Mouse (Mus musculus): ENCODE measurements around the gene Intu. TPM values are rescaled to one million over a fixed set of nuclear protein-coding genes. Genes with fewer than 3 reads are reported as not detected.

The Intu gene
- total RNA-seq, 2 experiments from 2014 or later, result 0.43 to 2.7 TPM

DNA sequence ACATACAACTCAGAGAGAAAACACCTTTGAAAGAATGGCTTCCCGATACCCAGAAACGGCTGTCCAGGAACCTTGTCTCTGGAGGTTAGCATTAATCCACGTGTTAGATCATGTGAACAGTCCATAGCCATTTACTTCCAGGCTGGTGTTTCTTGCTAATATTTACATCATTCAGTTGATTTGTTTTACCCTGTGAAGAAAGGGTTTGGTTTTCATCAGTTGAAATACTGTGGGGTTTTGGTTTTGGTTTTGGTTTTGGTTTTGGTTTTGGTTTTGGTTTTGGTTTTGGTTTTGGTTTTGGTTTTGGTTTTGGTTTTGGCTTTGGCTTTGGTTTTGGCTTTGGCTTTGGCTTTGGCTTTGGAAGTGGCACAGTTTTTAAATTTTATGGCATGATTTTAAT, 5.0 kb upstream of the Intu start:
- ATAC-seq (replicated peaks; ENCODE audit: low FRiP score, poor library complexity, severe bottlenecking), result no peak

DNA sequence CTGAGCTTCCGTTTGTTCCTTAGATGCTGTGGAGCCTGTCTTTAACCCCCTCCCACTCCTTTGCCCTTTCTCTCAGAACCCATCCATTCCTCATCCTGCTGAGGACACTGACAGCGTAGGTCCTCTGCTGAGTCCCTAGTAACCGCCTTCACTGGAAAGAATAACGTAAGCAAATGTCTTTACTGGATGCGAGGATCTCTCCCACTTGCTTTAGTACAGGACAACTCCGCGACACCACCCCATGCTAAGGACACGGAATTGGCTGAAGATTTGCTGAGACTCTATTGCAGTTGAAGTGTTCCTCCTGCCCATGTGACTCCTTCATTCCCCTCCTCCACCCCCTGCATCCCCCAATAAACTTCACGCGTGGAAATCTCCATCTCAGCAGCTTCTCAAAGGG, 3.9 kb upstream of the Intu start:
- ATAC-seq (replicated peaks; ENCODE audit: low FRiP score, poor library complexity, severe bottlenecking), result no peak

DNA sequence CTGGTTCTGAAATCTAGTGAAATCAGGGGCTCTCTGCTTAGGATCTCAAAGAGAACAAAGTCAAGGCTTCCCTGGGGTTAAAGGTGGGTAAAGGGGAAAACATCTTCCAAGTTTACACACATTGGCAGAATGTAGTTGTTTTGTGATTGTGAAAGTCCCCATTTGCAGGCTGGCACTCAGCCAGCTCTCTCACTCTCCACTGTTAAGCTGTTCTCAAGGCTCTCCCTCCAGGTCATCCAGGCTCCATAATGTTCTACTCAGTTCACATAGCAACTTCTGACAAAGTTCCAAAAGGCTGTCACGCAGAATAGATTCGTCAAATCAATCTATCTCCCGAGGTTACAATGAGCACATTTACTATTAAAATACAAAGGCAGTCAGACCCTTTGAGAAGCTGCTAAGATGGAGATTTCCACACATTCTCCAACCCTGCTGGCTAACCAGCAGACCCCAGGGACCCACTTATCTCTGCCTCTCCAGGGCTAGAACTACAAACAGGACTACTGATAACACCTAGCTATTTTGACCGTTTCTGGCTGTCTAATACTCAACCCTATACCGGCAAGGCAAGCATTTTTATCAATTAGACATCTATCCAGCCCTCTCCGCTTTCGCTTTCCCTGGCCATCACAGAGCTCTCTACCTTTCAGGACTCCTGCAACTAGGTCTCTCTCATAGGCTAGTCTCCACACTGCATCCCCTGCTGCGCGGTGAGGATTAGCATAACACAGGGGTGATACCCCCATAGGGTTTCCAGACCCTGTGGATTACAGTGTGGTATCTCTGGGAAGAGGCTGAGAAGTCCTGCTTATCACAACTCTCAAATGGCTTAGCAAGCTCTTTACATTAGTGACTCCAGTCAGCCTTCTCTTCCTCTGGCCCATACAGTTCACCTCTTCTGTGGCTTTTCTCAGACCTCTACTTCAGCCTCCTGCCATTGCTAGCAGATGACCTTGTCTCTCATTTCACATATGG, 2.8 kb upstream of the Intu start:
- ATAC-seq (replicated peaks; ENCODE audit: low FRiP score, poor library complexity, severe bottlenecking), result no peak

DNA sequence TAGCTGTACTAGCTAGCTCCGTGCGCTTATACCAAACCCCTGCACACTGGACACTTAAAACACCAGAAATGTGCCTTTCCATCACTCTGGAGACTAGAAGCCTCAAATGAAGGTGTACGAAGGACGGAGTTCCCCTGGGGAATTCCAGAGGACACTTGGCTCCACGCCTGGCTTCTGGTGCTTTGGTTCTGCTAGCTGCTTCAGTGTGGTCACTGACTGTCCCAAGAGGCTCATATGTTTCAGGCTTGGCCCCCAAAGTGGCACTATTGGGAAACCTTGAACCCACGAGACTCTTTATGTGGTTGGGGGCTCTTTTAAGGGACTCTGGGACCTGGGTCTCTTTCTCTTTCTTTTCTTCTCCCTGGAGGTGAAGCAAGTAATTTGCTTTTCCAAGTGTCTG, 2.1 kb upstream of the Intu start:
- no peak for ATAC-seq (replicated peaks; ENCODE audit: low FRiP score, poor library complexity, severe bottlenecking)

DNA sequence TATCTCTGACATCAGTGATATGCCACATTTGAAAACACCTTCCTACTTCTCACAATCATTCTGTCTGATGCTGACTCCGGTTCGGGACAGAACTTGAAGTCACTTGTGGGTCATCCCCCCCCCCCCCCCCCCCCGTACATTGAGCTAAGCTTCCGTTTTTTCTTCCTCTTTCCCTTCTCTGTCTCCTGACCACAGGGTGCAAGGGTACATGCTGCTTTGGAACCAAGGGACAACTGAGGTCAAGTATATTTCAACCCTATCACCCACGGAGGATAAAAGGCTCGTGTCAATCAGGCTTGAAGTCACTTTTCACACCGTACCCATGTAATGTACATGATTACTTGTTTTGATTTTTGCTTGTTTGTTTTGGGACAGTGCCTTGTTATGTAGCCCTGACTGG, 241 bp upstream of the Intu start:
- ATAC-seq (replicated peaks; ENCODE audit: low FRiP score, poor library complexity, severe bottlenecking), result no peak

DNA sequence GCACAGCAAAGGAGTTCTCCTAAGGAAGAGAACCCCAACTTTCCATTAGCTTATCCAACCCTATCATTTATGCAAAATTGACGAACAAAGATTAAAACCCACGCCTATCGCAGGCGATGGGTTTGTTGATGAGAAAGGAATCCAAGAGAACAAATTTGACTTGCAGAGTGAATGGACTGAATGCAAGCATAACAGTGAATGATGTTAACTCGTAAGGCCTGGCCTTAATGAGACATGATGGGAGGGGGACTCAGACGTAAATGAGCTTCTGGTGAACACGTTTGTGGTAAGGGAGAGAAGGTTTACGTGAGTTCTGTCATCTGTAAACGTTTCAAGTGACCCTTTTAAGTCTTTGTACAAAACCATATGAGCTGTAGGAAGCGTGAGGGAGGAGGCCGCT, 1.2 kb downstream of the Intu start:
- ATAC-seq (replicated peaks; ENCODE audit: low FRiP score, poor library complexity, severe bottlenecking), result no peak

DNA sequence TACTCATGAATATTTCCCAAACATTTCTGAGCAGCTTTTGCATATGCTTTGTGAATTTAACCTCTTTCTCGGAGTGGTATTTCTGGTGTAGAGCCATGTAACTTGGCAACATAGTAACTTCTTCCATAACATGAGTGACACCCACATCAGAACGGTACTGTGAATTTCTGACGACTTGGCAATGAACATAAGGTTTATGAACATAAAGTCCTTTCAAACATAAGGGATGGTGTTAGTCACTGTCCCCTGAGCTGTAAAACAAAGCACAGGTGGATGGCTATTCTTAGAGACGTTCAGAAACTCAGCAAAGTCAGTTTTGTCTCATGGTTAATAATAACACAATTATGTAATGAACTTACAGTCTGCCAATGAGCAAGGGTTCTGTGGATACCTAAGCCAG, 3.1 kb downstream of the Intu start:
- no peak for ATAC-seq (replicated peaks; ENCODE audit: low FRiP score, poor library complexity, severe bottlenecking)

DNA sequence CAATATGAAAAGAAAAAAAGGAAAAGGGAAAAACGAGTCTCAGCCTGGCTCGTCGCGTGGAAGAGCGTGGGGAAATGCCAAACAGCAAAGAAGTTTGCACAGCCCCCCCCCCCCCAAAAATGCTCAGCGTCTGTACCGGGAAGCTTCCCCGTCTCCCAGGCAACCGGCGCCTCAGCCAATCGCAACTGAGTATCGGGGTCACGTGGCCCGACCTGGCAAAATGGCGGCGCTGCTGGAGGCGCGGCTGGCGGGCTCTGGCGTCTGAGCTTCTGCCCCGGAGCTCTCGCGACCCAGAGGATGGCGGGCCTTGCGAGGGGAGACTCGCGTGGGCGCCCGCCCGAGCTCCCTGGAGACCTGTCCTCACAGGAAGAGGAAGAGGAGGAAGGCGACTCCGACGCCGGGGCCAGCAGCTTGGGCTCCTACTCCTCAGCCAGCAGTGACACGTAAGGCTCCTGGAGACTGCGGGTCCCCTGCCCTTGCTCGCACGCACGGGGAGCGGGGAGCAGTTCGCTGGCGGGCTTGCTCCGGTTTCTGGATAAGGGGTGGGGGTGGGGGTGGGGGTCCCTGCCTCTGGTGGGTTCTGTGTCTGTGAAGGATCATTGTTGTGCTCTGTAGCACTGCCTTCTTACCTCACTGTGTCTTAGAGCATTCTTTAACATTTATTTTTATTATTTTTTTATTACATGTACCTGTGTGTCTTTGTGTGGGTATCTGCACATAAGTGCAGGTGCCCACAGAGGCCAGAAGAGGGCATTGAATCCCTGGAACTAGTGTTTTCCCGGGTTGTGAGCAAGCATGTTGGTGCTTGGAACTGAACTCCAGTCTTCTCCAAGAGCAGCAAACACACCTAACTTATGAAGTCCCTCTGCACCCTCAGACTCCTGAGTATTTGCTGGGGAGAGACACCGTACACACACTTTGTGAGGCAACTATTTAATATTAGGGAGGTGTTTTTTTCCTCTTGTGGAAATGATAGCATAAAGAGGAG, 9.8 kb downstream of the Intu start:
- ATAC-seq (replicated peaks; ENCODE audit: low FRiP score, poor library complexity, severe bottlenecking), result peak; percentile 97

DNA sequence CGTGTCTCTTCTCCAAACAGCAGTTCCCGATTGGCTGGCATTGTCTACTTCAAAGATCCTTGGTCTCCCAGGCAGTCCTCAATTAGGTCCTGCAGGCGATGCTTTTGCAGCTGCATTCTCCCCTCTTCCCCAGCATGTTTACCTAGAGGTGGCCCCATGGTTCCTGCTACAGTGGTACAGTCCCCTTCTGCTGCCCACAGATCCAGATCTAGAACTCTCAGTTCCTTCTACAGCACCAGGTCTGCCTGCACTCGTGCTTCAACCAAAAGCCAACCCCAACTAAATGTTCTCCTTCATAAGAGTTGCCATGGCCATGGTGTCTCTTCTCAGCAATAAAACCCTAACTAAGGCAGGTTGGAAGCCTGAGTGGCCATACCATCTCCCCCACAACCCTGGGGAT, 15.5 kb downstream of the Intu start:
- no peak for ATAC-seq (replicated peaks; ENCODE audit: low FRiP score, poor library complexity, severe bottlenecking)

DNA sequence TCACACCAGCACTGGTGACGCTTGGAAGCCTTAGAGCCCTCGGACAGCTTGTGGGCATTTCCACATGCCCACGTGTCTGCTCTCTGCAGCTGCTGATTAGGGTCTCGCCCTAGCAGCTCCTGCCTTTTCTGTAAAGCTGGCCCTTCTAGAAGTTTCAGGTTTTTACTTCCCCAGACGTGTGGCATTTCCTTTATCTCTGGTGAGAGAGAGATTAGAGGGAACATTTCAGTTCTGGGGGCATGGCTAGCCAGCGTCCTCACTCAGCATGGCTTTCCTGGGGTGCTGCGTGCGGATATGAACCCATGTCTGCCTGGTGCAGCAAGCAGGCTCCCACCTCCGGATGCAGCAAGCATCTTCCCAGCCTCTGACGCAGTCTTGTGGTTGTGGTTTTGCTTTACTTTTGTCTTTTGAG, 121.9 kb downstream of the Intu start:
- no peak for ATAC-seq (replicated peaks; ENCODE audit: low FRiP score, poor library complexity, severe bottlenecking)

DNA sequence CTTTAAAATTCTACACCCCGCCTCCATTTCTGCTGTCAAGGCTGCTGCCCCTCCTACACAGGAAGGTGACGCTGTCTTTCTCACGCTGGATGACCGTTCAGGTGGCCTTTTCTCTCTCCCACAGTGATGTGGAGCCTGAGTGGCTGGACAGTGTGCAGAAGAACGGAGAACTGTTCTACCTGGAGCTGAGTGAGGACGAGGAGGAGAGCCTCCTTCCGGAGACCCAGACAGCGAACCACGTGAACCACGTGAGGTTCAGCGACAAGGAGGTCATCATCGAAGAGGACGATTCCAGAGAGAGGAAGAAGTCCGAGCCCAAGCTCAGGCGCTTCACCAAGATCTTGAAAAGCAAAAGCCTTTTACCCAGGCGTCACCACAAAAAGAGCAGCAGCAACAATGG, 122.5 kb downstream of the Intu start:
- ATAC-seq (replicated peaks; ENCODE audit: low FRiP score, poor library complexity, severe bottlenecking), result no peak

DNA sequence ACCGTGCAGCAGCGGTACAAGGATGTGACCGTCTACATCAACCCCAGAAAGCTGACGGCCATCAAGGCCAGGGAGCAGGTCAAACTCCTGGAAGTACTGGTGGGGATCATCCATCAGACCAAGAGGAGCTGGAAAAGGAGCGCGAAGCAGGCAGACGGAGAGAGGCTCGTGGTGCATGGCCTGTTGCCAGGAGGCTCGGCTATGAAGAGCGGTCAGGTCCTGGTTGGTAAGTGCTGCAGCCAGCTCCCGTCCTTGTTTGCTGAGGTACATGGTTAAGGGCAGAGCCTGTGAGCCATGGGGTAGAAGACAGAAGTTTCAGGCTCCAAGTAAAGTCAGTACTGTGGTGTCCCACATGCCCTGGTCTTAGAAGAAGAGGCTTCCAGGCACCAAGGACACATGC, 122.9 kb downstream of the Intu start:
- no peak for ATAC-seq (replicated peaks; ENCODE audit: low FRiP score, poor library complexity, severe bottlenecking)

DNA sequence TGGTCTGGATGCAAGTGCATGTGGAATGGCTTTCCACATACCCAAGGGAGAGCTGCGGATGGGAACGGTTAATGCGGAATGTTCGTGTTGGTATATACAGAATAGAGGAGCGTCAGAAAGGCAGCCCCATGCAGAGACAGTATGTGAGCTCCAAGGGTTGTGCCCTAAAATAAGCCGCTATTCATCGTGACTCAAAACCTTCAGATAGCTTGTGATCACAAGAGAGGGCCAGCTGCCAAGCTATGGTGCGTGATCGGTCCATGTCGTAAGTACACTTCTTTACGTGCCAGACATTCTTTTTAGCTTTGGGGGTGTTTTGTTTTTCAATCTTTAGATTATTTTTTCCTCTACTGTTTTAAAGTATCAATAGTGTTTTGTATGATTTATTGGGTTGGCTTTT, 124.5 kb downstream of the Intu start:
- no peak for ATAC-seq (replicated peaks; ENCODE audit: low FRiP score, poor library complexity, severe bottlenecking)

DNA sequence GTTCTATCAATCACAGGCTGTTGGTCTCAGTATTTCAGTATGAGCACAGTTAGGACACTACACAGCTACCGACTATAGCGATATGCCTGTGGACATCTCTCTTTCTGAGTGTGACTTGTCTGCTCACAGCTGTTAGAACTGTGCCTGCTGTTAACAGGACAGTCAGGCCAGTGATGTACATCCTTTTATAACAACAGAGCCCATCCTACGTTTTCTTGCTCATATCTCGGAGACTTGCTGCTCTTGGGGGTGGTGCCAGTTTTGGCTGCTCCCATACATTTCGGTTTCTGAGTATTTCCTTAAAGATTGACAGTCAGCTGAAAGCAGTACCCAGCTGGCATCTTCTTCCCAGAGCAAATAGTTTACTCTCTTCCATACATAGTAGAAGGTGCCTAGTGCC, 125.3 kb downstream of the Intu start:
- no peak for ATAC-seq (replicated peaks; ENCODE audit: low FRiP score, poor library complexity, severe bottlenecking)

DNA sequence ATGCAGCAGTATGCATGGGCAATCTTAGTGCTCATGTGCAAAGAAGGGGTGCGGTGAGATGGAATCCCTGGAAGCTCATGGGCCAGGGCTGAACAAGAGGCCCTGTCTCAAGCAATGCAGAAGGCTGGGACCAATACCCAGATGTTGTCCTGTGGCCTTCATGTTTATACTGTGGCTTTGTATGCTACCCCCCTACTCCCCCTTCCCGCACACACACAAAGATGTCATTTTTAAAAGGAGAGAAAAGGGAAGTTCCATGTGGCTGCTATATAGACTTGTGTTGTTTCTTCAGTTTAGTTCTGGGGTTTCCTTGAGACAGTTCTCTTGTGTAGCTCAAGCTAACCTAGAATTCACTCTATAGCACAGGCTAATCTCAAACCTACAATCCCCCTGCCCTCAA, 129.1 kb downstream of the Intu start:
- no peak for ATAC-seq (replicated peaks; ENCODE audit: low FRiP score, poor library complexity, severe bottlenecking)

DNA sequence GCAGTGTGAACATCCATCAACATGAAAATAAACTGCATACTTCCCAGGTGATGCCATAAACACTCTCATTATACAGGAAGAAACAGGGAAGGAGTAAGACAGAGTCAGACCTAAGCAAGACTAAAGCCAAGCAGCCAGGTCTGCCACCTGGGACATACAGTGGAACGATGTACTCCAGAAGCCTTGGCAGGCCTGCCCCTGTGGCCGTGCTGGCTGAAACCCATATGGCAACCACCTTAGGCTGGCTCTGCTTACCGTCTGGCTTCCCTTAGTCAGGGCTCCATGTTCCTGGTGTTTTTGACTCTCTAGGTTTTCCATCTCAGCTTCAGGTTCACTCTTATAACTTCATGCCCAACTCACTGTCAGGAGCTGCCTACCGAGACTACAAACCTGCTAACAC, 135.0 kb downstream of the Intu start:
- ATAC-seq (replicated peaks; ENCODE audit: low FRiP score, poor library complexity, severe bottlenecking), result no peak

DNA sequence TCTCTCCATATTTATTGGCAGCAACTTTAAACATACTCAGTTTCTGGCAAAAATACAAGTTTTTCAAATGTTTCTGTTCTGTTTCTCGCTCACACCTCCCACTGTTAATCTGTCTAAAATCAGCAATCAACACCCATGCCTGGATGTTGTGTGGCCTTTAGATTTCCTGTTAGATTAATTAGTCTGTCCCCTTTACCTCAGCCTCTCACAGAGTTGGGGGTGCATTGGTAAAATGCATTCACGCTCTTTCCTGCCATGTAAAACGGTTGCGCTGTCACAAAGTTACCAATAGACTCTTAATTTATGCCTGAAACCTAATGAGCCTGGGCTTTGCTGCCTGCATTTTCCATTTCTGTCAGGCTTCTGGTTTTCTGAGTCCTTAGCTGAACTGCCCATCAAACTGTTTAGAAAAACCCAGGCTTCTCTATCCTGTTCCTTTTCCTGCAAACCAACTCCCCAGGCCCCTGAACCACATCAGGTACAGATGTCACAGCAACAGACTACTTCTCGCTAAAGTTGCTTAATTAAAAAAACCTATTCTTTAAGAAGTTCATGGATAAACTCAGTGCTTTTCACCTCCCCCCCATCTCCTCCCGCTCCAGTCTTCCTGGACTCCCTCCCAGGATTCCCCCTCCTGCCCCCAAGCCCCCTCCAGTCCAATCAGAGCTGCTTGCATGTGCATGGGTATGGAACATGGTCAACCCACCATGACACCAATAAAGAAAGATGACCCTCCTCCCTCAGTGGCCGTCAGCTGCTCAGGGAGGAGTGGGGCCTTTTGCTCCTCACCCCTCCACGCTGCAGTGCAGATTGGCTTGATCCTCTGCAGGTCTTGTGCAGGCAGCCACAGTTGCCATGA, 136.0 kb downstream of the Intu start:
- no peak for ATAC-seq (replicated peaks; ENCODE audit: low FRiP score, poor library complexity, severe bottlenecking)

DNA sequence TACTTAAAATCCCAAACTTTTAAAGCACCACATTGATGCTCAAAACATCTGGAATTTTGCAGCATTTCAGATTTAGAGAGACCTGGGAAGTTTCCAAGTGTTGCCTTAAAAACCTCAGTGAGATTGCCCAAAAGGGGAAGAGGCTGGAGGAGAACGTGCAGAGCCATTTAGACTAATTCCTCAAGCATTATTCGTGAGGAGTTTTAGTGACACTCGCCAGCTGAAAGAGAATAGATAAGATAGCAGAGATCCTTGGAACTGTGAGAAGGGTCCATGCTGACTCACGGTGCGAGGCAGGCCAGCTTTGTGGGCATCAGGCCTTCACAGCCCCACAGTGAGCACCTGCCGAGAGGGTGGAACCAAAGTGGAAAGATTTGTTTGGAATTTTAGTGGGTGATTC, 137.8 kb downstream of the Intu start:
- no peak for ATAC-seq (replicated peaks; ENCODE audit: low FRiP score, poor library complexity, severe bottlenecking)

DNA sequence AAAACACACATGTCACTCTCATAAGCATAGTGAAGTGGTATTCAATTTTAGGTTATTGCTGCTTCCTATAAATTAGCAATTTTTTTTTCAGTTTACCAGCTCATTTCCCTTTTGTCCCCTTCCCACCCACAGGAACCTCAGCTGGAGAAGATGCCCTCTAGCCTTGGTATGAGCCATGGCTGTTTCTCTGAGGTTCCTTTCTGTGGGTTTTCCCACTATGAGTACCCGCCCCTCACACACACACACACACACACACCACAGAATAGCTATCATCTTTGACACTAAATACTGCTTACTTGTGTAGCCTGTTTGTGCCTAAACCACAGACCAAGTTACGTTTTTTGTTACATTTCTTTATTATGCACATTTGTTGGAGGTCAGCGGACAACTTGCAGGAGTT, 138.3 kb downstream of the Intu start:
- no peak for ATAC-seq (replicated peaks; ENCODE audit: low FRiP score, poor library complexity, severe bottlenecking)

DNA sequence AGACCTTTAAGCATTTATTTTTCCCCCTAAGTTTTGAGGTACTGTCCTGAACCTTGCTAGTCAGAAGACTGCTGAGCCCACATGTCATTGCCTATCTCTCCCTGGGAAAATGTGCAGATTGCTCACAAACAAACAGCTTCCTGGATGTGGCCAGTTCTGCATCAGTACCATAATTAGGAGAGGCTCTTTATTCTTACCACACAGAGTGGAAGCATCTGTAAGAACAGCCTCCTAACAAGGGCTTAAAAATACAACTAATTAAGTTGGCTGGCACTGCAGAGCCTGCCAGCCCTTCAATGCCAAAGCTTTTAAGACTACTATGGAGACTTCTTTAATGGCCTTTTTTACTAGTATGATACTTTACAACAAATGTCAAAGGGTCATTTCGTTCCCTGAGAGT, 142.4 kb downstream of the Intu start:
- ATAC-seq (replicated peaks; ENCODE audit: low FRiP score, poor library complexity, severe bottlenecking), result no peak

Measured in erythroblast, adult 5-6 weeks (primary cell).